Mouse (Mus musculus) left cerebral cortex, adult 2 months (tissue): ENCODE data around the gene Nxt1. TPM values are rescaled to one million over a fixed set of nuclear protein-coding genes. Genes with fewer than 3 reads are reported as not detected.

ENCODE experiments used
- DNase-seq, 2 experiments: peaks; one replicate each; pipeline ENCODE4 v3.0.0; 2021 to 2022; ENCODE audit warnings: low spot score in 2 of 2, mixed read lengths in 1 of 2; ENCODE audit errors: extremely low spot score in 1 of 2
- H3K27ac ChIP-seq: fragments of 200-600 bp; 2 replicates; pipeline ENCODE4 v1.8.1; 2022
- H3K4me3 ChIP-seq: fragments of 200-600 bp; 2 replicates; pipeline ENCODE4 v1.8.1; 2022
- CTCF ChIP-seq: fragments of 200-600 bp; IDR thresholded peaks from 2 replicates; pipeline ENCODE4 v1.8.1; 2022; ENCODE audit warnings: antibody characterized with exemption, mild to moderate bottlenecking, moderate library complexity
- intact Hi-C: fragments of 180-260 bp; cut with DNase I; formaldehyde crosslinking; loops from one replicate; pipeline ENCODE4 v1.15.1; 2025
- total RNA-seq, 2 experiments: library from RNA; stranded (reverse); gene quantifications; 2 replicates each; pipeline ENCODE4 v1.2.3; 2021

The Nxt1 gene
- total RNA-seq, 2 experiments from 2014 or later, result 11.7 to 12.0 TPM

DNA sequence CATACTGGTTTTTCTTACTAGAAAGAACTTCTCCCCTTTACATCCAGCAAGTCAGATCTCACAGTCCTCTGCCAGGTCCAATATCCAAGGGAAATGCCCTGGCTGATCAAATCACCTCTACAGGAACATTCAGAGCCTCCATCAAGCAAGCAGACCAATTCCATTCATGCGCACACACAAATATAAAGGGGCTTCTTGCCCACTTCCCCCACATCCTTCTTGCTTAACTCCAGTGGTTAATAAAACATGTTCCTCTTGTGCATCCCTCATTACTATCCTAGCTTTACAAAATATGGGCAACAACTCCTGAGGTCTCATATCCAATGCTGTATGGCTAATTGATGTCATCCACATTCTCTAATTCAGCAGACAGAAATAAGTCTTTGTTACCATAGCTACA, 8.9 kb upstream of the Nxt1 start:
- Histone ChIP-seq H3K27ac (no peak overlapping the region), H3K4me3 (no peak overlapping the region)
- no peak for TF ChIP-seq CTCF
- no peak for DNase-seq
- intact Hi-C loops, result no loop called here

DNA sequence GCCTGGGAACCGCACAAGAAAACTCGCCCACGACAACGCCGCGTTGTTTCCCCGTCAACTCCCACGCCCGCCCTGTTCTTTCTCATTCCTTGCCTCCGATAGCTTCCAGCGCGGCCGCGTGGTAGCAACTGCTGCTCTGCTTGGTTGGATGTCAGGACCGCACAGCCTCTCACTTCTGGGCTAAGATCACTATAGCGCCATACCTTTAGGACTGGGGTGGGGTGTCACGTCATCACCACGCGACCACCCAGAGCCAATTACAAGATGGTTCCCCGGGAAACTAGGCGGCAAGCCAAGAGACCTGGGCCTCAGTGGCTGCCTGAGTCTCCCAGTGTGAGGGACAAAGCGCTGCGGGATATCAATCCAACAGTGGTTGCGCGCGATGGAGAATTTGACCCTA, 5.4 kb downstream of the Nxt1 start:
- intact Hi-C loops, result no loop called here
- Histone ChIP-seq H3K27ac (peak overlapping the region; percentile 79), H3K4me3 (peak overlapping the region; percentile 41)
- no peak for TF ChIP-seq CTCF
- peak; percentile 77 to 79 for DNase-seq

DNA sequence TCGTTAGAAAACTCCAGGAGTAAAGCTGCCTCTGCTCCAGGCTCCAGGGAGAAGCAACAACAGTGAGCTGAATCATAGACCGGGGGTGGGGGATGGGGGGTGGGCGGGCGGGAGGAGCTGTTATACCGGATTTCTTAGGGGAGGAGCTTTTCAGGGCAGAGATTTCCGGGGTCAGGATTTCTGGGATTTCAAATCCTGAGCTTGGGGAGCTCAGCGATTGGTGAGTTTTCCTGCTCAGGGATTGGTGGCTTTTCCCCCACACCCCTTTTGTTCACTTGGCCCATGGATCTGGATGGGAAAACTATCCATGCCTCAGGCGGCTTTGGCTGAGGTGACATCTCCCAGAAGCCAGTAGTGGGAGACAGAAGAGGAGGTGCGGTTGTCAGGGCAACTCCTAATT, 6.9 kb downstream of the Nxt1 start:
- Histone ChIP-seq H3K27ac (peak overlapping the region; percentile 71; the same call in 1 of the 2 replicates), H3K4me3 (no peak overlapping the region)
- no peak for TF ChIP-seq CTCF
- intact Hi-C loops, result no loop called here
- DNase-seq, result peak; percentile 26 to 48

DNA sequence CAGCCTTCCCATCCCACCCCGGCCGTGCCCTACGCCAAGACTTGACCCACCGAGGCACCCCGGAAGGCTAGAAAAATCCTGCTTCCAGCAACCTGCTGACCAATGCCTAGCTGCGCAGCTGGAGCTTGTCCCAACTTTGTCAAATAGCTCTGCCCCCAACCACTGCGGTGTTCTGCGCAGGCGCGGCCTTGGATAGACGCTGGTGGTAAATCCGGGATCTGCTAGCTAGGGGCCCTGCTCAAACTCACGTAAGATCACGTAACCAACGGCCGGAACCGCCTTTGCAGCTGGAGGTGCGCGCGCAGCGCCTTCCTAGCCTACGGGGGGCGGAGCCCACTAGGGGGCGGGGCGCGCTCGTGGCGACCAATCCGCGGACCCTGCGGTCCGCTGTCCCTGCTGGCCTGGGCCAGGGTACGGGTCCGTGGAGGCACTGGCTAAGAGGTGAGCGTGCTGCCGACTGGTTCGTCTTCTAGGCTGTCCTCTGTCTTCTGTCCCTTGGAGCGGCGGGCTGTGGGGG, 8.4 kb downstream of the Nxt1 start, which contains the start of gene Gzf1:
Gzf1 (plus strand) TSS at position 249 of the 517 bp plus-strand sequence.
- DNase-seq, result peak; percentile 99
- H3K27ac ChIP-seq, result peak within 1 kb of the TSS; percentile 97
- intact Hi-C loops, result loop anchor here (2.0 kb wide), 1 partner anchor 52 kb away; the partner anchor contains the start of gene Napb
- peak; percentile 8 for TF ChIP-seq CTCF
- peak within 1 kb of the TSS; percentile 87 for H3K4me3 ChIP-seq

DNA sequence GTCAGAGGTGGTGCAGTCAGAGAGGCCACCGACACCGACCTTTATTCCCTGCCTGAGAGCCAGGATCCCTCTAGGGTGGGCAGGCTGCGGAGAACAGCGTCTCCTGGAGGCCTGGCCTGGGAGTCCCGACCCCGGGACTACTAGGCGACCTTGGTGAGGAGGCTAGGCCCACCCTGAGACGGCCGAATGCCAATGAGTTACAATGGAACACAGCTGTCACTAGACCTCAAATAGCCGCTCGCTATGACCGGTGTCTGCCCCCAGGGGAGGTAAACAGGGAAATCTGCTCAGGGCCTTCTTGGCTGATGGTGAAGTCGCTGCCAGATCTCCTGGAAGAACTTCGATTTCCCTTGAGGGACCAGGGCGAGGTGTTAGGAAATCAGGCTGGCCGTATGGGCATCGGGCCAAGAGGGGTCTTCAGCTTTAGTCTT, 9.1 kb downstream of the Nxt1 start:
- intact Hi-C loops, result loop anchor here (2.0 kb wide), 1 partner anchor 51 kb away; the partner anchor contains the start of gene Napb
- peak in 1 of 2 experiments; percentile 58 for DNase-seq
- TF ChIP-seq CTCF, result peak; percentile 40
- Histone ChIP-seq H3K4me3 (peak overlapping the region; percentile 87), H3K27ac (peak overlapping the region; percentile 86)

DNA sequence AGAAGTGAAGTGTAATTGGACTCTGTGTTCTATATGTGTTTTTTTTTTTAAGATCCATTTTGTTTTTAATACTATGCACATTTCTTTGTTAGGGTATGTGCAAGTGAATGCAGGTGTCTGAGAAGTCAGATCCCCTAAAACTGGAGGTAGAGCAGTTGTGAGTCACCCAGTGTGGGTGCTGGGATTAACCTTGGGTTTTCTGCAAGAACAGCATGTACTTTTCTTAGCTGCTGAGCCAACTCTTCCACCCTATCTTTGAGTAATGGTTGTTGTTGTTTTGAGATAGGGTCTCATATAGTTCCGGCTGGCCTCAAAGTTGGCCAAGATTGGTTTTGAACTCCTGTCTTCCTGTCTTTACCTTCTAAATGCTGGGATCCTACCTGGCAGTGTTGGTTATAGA, 10.6 kb downstream of the Nxt1 start:
- Histone ChIP-seq H3K27ac (no peak overlapping the region), H3K4me3 (no peak overlapping the region)
- TF ChIP-seq CTCF, result no peak
- intact Hi-C loops, result no loop called here
- no peak for DNase-seq

DNA sequence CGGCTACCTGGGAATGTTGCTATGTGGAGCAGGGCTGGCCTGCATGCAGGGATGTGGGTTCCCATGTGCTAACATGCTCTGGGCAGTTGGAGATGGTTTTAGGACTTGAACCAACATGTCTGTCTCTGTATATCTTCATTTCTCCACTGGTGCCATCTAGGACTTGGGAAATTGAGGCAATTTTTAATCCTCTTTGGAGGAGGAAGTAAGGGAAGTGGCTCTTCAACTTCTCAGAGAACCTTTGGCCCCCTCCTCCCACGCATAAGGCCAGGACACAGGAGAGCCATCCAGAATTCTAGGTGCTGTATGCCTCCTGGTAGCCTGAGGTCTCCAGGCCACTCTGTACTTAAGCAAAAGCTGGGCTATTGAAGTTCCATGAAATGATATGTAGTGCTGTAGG, 12.6 kb downstream of the Nxt1 start:
- TF ChIP-seq CTCF, result no peak
- Histone ChIP-seq H3K27ac (no peak overlapping the region), H3K4me3 (no peak overlapping the region)
- intact Hi-C loops, result no loop called here
- DNase-seq, result no peak

DNA sequence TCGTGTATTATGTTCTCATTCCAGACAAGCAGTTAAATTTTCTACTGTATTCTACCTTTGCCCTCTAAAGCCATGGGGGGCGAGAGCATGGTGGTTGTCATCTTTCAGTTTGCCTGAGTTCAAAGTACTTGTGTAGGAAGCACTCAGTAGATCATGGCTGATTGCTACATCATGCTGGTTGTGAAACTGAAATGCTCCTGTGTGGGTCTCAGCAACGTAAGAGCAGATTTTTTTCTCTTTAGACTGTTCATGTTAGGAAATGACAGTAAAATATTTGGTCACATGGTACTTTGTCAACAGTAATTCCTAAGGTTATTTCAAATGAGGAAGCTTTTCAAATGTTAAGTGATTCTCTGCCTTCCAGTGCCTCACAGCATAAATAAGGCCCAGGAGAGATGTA, 13.3 kb downstream of the Nxt1 start:
- Histone ChIP-seq H3K27ac (no peak overlapping the region), H3K4me3 (no peak overlapping the region)
- no peak for TF ChIP-seq CTCF
- DNase-seq, result no peak
- intact Hi-C loops, result no loop called here

DNA sequence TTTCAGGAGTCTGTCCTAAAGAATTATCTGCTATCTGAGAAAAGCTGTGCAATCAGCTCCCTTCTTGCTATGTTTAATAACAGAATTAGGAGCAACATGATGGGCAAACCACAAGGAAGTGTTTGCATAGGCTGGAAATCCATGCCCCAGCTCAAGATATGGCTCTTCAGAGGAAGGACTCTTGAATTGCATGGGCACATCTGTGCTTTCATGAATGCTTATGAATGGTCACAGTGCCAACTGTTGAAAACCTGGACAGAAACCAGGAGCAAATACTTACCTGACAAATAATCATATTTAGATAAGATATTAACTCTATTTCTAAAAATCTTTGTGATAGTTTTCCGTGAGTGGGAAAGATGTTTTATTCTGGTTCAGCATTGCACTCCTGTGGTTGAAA, 14.5 kb downstream of the Nxt1 start:
- Histone ChIP-seq H3K4me3 (no peak overlapping the region), H3K27ac (no peak overlapping the region)
- intact Hi-C loops, result no loop called here
- DNase-seq, result no peak
- TF ChIP-seq CTCF, result no peak

DNA sequence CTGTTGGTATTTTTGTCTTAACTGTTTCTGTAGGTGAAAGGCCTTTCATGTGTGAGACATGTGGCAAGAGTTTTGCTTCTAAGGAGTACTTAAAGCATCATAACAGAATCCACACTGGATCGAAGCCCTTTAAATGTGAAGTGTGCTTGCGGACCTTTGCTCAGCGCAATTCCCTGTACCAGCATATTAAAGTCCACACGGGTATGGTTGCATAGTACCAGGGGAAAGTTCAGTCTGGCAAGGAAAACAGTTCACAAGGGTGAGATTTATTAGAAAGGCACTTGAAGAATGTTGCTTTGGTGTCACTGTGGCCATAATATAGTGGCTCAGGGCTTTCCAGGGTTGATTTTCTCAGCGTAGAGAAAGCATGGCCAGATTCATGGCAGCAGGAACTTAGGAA, 15.6 kb downstream of the Nxt1 start:
- TF ChIP-seq CTCF, result no peak
- DNase-seq, result no peak
- Histone ChIP-seq H3K27ac (no peak overlapping the region), H3K4me3 (no peak overlapping the region)
- intact Hi-C loops, result no loop called here

DNA sequence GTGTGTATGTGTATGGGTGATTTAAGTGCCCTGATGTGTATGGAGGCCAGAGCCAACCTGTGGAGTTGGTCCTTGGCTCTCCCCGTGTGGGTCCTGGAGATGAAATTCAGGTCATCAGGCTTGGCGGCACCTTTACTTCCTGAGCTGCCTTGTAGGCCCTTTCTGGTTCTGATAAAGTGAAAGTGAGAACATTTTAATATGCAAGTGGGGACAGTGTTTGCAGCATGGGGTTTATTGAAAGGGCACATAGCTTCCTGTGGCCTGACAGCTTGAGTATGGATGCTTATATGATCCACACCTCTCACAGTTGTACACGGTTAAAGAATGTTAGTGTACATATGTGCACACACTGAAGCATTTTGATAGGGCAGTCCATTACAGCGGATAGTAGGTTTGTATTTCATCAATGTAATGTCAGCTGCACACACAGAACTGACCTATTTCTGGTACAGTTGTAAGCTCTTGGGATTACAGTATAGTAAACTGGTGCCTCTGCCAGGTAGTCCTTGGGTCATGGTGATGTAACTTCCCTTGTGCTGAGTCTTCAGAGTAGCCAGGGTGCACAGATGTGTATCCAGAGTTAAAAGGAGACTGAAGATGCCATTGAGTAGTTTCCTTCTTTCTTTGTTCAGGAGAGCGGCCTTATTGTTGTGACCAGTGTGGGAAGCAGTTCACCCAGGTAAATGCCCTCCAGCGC, 17.2 kb downstream of the Nxt1 start:
- Histone ChIP-seq H3K27ac (no peak overlapping the region), H3K4me3 (no peak overlapping the region)
- no peak for TF ChIP-seq CTCF
- DNase-seq, result no peak
- intact Hi-C loops, result no loop called here

DNA sequence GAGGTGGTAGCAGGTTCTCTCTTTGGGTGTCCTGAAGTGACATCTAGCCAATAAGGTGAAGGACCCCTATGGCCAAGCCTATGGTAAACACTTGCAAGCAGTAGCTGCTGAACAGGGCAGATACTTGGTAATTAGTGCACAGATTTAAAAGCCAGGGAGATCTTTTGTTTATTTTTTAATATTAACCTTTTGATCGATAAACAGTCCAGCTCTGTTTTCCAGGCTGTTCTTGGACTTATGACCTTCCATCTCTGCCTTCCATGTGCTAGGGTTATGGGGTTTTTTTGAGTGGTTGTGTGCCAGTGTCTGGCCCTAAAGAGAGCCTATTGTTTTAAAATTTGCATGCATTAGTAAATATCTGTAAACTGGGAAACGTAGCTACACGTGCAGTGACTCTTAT, 17.9 kb downstream of the Nxt1 start:
- no peak for TF ChIP-seq CTCF

DNA sequence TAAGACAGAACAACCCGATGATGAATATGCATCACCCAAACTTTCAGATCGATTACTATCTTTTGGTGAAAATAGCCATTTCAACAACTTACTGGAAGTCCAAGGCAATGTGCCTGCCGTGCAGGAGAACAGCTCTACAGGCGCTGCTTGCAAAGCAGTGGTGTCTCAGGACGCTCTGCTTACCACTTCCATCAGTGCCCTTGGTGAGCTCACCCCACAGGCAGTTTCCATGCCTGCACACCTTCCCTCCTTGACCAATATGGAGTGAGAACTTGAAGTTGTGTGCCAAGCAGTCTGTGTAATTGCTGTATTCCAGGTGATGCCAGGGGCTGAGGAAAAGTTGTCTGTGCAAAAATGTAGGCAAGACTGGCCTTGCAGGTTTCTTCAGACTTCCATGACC, 18.4 kb downstream of the Nxt1 start:
- Histone ChIP-seq H3K4me3 (no peak overlapping the region), H3K27ac (no peak overlapping the region)
- no peak for DNase-seq
- intact Hi-C loops, result no loop called here
- TF ChIP-seq CTCF, result no peak

More for the DNA sequence above, 17.9 kb downstream of the Nxt1 start:
- intact Hi-C loops, result no loop called here
- no peak for DNase-seq
- no peak overlapping the region for H3K4me3 ChIP-seq
- H3K27ac ChIP-seq, result no peak overlapping the region
